18 mouse cellular contexts compared by ENCODE assay signal in the genomic region with DNA sequence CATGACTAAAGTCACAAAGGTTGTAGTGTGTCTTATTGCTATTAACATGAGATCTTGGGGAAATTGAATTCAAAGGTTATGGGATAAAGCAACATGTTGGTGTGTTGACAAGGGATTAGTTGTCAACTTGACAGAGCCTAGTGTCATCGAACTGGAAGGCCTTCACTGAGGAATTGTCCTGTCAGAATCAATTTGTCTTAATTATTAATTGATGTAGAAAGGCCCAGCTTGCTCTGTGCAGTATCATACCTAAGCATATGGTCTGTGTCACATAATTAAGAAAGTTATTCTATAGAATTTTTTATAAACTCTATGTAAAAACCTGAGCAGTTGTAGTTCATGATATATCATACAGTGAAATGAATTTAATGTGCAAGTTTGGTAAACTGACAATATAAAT.
"Had no signal": no experiment of that assay in that cellular context is flagged by ENCODE, and none has a peak within 500 bp of the region (broad histone marks: within the 10 kb centered on the region; RNA-seq: fewer than 3 reads in every experiment).

No protein-coding gene starts in this region.

- ATAC-seq: midbrain, embryonic 15.5 days had no signal

- H3K4me1 ChIP-seq: midbrain, embryonic 10.5 days; midbrain, embryonic 12.5 days; midbrain, embryonic 15.5 days; neural tube, embryonic 13.5 days; neural tube, embryonic 15.5 days had no signal

- H3K36me3 ChIP-seq: midbrain, embryonic 10.5 days; midbrain, embryonic 12.5 days; midbrain, embryonic 15.5 days; neural tube, embryonic 13.5 days; neural tube, embryonic 15.5 days had no signal

- H3K4me2 ChIP-seq: lung, embryonic 14.5 days; midbrain, embryonic 12.5 days; midbrain, embryonic 15.5 days; neural tube, embryonic 13.5 days; neural tube, embryonic 15.5 days had no signal

- H3K4me3 ChIP-seq: midbrain, embryonic 10.5 days; midbrain, embryonic 12.5 days; midbrain, embryonic 15.5 days; myocyte; neural tube, embryonic 13.5 days; neural tube, embryonic 15.5 days had no signal

- H3K9ac ChIP-seq: liver, embryonic 14.5 days; lung, embryonic 14.5 days; midbrain, embryonic 12.5 days; midbrain, embryonic 15.5 days; neural tube, embryonic 13.5 days; neural tube, embryonic 15.5 days had no signal

- H3K9me3 ChIP-seq: midbrain, embryonic 10.5 days; midbrain, embryonic 12.5 days; midbrain, embryonic 15.5 days; neural tube, embryonic 13.5 days; neural tube, embryonic 15.5 days had no signal

- H3K27me3 ChIP-seq: midbrain, embryonic 12.5 days; midbrain, embryonic 15.5 days; neural tube, embryonic 13.5 days; neural tube, embryonic 15.5 days had no signal

- DNase-seq: lung, adult 18-20 months; lung, embryonic 14.5 days; lung, postnatal 10 days; lung, postnatal 4 days; right cerebral cortex, adult 18-20 months; right cerebral cortex, postnatal 25 days; right cerebral cortex, postnatal 4 days; spleen, adult 18-20 months; thymus, adult 18-20 months; thymus, postnatal 14 days; thymus, postnatal 36 days had no signal

- H3K27ac ChIP-seq: liver, embryonic 14.5 days; midbrain, embryonic 10.5 days; midbrain, embryonic 12.5 days; midbrain, embryonic 15.5 days; neural tube, embryonic 13.5 days; neural tube, embryonic 15.5 days had no signal
